Mouse (Mus musculus) testis, postnatal 14 days (tissue): ENCODE data around the gene Natd1.

Experiments
- DNase-seq: peaks from one replicate; pipeline ENCODE4 v3.0.0; 2021; ENCODE audit warnings: low spot score

Natd1 gene

DNA sequence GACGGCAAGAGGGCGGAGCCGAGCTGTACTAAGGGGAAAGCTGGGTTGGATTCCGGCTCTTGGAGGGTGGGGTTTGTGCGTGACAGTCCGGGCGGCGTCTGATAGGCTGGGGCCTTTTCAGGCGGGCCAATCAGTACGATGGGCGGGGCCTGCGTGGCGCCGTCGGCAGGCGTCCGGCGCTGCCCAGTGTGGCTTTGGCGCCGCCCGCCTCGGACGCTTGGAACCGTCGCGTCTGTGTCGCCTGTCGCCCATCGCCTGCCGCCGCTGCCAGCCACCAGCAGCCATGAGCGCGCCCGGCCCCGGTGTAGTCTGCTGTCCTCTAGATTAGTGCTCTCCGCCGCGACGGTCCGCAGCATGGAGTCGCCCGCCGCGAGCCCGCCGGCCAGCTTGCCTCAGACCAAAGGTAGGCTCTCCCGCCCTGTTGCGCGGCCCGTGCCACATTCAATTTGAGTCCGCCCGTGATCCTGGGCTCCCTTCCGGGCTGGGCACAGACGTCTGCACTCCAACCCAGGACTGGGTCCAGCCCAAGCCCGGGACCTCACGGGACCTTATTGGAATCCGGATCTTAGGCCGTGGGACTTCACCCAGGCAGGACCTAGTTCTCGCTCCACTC, 17.4 kb upstream of the Natd1 start, which contains the start of gene Map2k3:
Gene Map2k3, plus strand, starts transcription at position 165 of the 613 bp plus-strand sequence.
- peak; percentile 95 for DNase-seq

GRCm38 (mm10) chr11:60931282-60931868, 16.8 kb upstream of the Natd1 start:
- peak; percentile 83 for DNase-seq

DNA sequence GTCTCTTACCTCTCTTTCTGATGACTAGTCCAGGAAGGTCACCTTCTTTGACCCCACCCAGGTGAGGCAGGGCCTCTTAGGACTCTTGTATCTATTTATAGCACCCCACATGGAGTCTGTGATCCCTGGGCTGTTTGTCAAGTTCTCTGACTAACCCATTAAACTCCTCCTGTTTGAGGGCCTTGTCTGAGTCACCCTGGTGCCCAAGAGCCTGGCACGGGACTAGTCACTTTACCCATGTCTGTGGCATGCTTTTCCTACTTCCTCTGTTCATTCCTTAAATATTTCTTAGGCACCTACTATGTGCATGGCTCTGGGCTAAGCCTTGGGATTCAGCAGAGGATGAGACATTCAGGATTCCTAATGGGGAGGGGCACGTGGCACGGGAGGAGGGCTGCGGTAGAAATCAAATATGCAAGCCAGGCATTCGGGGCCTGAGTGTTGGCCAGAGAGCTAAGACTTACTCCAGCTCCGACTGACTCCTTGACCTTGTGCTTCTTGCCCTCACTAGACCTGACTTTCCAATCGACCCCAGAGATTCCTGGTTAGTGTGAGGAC, 16.3 kb upstream of the Natd1 start:
- no peak for DNase-seq

- peak; percentile 85 for DNase-seq
These were observed 12.7 kb upstream of the Natd1 start for GRCm38 (mm10) chr11:60927264-60927663.

- DNase-seq, result no peak
These were observed 10.4 kb upstream of the Natd1 start for GRCm38 (mm10) chr11:60924981-60925380.

GRCm38 (mm10) chr11:60924498-60924897, 9.9 kb upstream of the Natd1 start:
- DNase-seq, result no peak

DNA sequence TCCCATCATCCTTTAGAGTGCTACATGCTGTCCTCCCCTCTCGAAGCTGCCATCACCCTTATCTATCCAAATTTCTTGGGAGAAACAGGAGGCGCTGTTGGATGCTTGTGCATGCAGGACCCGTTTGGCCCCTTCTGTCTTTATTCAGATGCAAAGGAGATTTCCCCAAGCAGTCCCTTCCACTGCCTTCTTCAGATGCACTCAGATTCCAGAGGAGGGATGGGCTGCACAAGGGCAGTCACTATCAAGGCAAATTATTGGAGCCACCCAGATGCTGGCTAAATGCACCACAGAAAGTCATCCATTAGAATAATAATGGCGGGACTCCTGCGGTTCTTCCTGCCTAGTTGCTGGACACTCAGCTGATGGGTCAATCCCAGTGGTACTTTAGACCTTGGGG, 8.4 kb upstream of the Natd1 start:
- DNase-seq, result no peak

GRCm38 (mm10) chr11:60922195-60922594, 7.6 kb upstream of the Natd1 start:
- DNase-seq, result no peak

DNA sequence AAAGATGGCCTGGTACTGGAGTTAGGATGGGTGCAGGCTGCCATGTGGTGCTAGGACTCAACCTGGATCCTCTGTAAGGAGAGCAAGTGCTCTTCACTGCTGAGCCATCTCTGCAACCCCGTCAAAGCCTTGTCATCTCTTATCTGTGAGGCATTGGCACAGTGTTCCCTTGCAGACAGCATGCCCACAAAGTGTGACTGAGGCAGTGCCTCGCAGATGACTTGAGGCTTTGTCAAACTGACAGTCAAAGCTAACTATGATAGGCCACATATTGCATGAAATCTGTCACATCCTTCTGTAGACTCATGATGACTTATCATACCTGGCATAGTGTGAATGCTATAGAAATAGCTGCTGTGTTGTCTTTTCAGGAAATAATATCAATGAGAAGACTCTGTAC, 5.5 kb upstream of the Natd1 start:
- DNase-seq, result no peak

DNA sequence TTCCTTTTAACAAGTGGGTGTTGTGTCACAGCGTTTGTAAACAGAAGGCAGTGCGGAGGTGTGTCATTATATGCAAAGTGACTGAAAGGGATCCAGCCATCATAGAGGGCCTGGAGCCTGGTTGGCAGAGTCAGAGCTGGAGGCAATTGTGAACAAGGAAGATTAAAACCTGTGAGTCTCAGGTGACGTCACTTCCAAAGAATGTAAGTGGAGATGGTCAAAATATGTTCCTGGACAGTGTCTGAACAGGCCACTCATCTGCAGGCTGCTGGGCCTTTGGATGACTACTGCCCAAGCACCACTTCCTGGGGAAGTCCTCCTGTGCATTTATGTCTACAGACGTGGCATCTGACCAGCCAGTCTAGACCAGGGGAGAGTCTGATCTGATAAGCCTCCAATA, 651 bp upstream of the Natd1 start:
- no peak for DNase-seq

DNA sequence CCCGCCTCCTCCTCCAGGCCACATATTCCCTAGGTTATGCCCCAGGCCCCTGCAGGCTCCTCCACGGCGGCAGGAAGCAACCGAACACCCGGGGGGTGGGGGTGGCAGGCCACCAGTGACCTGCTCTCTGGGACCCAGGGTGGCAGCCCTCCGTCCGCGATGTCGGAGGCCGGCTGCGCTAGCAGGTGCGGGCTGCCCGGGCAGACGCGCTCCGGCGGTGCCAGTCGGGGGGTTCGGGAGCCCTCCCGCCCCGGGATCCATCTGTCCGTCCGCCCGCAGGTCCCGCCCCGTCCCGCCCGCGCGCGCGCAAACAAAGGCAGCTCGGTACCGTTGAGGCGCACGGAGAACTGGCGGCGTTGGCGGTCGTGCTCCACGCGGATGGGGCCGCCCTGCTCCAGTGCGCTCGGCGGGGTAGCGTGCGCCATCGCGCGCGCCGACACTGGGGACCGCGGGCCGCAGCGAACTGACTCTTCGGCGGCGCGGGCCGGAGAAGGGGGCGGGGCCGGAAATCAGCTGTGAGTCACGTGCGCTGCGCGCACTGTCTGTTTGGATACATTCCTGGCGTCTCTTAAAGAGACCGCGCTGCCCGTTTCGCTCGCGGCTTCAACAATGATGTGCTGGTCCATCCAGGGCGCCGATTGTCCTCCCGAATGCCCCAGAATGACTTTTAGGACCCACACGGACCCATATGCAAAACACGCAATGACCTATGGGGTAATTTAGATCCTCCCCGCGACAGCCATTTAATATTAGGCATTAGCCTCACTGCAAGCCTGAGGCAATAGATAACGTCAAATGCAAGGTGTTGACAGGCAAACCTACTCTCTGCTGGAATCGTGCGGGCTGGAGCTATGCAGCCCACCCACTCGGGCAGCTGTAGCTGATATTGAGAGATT, 1.0 kb downstream of the Natd1 start:
- peak; percentile 89 for DNase-seq

DNA sequence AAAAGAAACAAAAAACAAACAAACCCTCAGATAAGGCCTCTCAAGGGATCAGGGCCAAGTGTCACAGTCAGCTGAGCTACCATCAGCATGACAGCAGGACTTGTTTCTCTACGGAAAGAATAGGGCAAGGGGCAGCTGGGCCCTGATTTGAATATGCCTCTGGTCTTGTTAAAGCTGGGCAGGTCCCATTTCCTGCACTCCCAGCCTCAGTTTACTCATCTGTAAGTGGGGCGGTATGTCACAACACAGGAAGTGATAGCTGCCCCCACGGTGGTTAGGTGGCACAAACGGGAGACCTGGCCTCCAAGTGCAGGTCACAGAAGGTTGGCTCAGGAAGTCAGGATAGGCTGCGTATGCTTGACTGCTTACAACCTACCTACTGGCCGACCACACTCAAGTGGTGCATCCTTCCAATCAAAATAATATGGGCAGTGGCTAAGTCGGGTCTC, 2.0 kb downstream of the Natd1 start:
- no peak for DNase-seq

- DNase-seq, result no peak
These were observed 4.9 kb downstream of the Natd1 start for GRCm38 (mm10) chr11:60909626-60910025.

GRCm38 (mm10) chr11:60908073-60908472, 6.5 kb downstream of the Natd1 start:
- DNase-seq, result no peak

- DNase-seq, result no peak
These were observed 8.1 kb downstream of the Natd1 start for GRCm38 (mm10) chr11:60906449-60906848.

GRCm38 (mm10) chr11:60905407-60906120, 9.0 kb downstream of the Natd1 start:
- no peak for DNase-seq

DNA sequence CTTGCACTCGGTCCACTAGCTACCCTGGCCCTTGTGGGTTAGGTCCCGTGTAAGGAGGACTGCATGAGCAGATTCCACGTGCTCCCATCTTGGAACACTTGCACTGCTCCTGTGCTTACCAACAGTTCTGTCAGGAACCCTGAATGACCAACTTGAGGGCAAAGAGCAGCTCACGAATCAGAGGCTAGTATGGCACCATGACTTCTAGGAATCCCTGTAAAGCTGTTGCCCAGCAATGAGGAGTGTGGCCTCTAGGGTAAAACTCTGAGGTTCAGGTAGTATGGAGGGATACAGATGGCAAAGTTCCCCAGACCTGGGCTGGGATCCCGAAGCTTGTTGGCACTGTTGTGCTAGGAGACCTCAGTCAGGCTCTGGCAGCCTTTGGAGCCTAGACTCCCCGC, 10.9 kb downstream of the Natd1 start:
- DNase-seq, result no peak

DNA sequence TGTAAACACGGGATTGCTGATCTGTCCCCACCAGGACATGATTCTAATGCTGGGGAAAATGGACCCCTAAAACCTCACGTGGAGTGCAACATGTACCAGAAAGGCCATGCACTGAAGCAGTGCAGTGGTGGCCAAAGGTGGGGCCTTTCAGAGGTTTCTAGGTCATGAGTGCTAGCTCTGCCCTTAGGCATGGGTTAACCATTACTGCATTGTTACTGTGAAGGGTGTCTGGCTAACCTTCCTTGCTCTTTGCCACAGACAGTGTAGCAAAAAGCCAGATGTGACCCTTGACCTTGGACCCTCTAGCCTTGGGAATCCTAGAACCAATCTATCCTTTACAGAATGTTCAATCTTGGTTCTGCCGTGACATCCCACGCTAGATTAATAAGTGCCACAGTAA, 12.1 kb downstream of the Natd1 start:
- DNase-seq, result no peak

DNA sequence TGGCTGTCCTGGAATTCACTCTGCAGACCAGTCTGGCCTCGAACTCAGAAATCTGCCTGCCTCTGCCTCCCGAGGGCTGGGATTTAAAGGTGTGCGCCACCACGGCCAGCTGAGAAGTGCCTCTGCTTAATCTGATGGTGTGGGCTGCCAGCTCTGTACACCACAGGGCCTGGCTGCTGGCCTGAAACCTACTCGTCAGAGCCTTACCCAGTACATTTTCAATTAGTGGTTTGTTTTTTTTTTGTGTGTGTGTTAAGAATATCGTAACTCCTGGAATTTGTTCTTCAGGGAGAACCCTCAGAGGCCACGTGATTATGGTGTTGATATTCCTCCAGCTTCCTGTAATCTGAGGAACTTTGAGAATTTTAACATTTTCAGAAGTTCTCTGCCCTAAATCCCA, 12.5 kb downstream of the Natd1 start:
- DNase-seq, result no peak

DNA sequence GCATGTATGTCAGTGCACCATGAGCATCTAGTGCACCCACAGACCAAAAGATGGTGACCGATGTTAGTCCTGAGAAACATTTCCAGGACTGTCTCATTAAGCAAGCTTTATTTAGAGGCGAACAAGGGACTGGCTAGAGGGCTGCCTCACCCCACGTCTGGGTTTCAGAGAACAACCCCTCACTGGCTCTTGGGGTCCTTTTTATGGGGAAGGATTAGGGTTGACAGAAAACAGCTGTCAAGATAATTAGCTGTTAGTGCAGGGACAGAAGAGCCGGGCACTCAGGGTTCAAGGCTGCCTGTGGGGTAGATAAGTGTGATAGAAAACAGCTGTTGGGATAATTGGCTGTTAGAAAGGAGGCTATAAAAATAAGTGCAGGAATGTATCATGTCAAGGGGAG, 18.6 kb downstream of the Natd1 start:
- DNase-seq, result no peak

GRCm38 (mm10) chr11:60890744-60891143, 23.8 kb downstream of the Natd1 start:
- no peak for DNase-seq

GRCm38 (mm10) chr11:60890286-60890685, 24.3 kb downstream of the Natd1 start:
- no peak for DNase-seq
